Mouse (Mus musculus) intestine, embryonic 15.5 days (tissue): Measurements from ENCODE around the gene Pphln1. TPM values are rescaled to one million over a fixed set of nuclear protein-coding genes. Genes with fewer than 3 reads are reported as not detected.

Experiments used
- ATAC-seq: fragments of 200-750 bp; cut with Nextera tagmentation; 2 replicates; pipeline ENCODE4 v1.8.0; 2017; ENCODE audit warnings: moderate TSS enrichment, moderate library complexity
- H3K27ac ChIP-seq: fragments of 300-500 bp; sonication (generic); 2 replicates; pipeline ENCODE4 v1.5.1; 2015; ENCODE audit warnings: mild to moderate bottlenecking, inconsistent platforms
- H3K27me3 ChIP-seq: fragments of 300-500 bp; sonication (generic); replicated peaks from 2 replicates; pipeline ENCODE4 v1.6.1; 2015; ENCODE audit warnings: inconsistent platforms
- H3K36me3 ChIP-seq: fragments of 300-500 bp; sonication (generic); 2 replicates; pipeline ENCODE4 v1.6.1; 2015; ENCODE audit warnings: inconsistent platforms
- H3K4me1 ChIP-seq: fragments of 300-500 bp; sonication (generic); replicated peaks from 2 replicates; pipeline ENCODE4 v1.6.1; 2015; ENCODE audit warnings: inconsistent platforms
- H3K4me2 ChIP-seq: fragments of 300-500 bp; sonication (generic); replicated peaks from 2 replicates; pipeline ENCODE4 v1.6.1; 2015; ENCODE audit warnings: mild to moderate bottlenecking, inconsistent platforms
- H3K4me3 ChIP-seq: fragments of 300-500 bp; sonication (generic); replicated peaks from 2 replicates; pipeline ENCODE4 v1.5.1; 2015; ENCODE audit warnings: inconsistent platforms
- H3K9ac ChIP-seq: fragments of 300-500 bp; sonication (generic); 2 replicates; pipeline ENCODE4 v1.6.1; 2015; ENCODE audit warnings: inconsistent platforms
- H3K9me3 ChIP-seq: fragments of 300-500 bp; sonication (generic); 2 replicates; pipeline ENCODE4 v1.6.1; 2016; ENCODE audit warnings: inconsistent platforms
- WGBS: fragments of 180-500 bp; shearing (Covaris S2); methylation state at CpG from one replicate; pipeline ENCODE4 v1.1.7; 2015; 5-methylcytosine and 5-hydroxymethylcytosine counted together
- polyA plus RNA-seq: library from polyadenylated mRNA; unstranded; fragments of >200 nt; fragmentation: Nextera tagmentation; extraction: Ambion mirVana; gene quantifications from 2 replicates; pipeline ENCODE4 v1.2.1, GENCODE M21; 2015

The Pphln1 gene
- polyA plus RNA-seq, 1 experiment from 2014 or later, result 38.5 TPM

DNA sequence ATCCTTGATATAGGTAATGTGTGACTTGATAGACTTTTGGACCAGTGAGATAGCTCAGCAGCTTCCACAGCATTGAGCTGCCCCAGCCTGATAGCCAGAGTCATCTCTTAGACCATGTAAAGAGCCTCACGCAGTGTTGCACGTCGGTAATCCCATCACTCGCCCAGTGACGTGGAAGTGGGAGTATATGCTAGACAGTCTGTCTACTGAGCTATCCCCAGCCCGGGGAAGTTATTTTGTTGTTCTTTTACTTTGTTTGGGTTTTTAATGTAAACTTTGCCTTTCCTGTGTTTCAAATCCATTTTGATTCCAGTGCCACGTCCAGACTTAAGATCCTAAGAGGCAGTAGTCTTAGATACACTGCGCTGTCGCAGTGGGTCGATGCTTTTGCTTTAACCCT is 83.0 kb downstream of the Pphln1 start:
- Histone ChIP-seq H3K9me3 (no peaks in the 10 kb centered on the region), H3K4me2 (no peak overlapping the region), H3K9ac (no peak overlapping the region), H3K27me3 (no peaks in the 10 kb centered on the region), H3K36me3 (no peaks in the 10 kb centered on the region), H3K27ac (no peak overlapping the region), H3K4me1 (0 out of 2 replicates have a peak, but pooled peaks cover 5% of the 10 kb centered on the region), H3K4me3 (no peak overlapping the region)
- WGBS, result 74% methylated on average over 10 of the region's 10 CpGs
- no peak for ATAC-seq

DNA sequence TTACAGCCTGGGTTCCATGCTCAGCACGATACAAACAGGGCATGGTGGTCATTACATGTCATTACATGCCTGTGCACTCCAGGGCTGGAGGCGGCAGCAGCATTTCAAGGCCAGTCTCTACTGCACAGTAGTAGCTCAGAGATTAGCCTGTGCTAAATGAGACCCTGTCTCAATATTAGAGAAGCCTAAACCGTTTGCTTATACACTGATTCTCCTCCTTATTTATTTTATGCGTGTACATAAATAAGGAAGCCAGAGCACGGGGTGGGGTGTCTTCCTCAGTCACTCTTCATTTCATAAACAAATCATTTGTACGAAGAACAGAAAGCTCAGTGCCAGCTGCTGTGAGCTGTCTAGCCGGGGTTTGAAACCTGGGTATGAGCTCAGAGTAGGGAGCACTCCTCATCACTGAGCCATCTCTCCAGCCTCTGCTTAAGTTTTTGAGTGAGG is 86.1 kb downstream of the Pphln1 start:
- 46% methylated on average over 7 of the region's 7 CpGs for WGBS

DNA sequence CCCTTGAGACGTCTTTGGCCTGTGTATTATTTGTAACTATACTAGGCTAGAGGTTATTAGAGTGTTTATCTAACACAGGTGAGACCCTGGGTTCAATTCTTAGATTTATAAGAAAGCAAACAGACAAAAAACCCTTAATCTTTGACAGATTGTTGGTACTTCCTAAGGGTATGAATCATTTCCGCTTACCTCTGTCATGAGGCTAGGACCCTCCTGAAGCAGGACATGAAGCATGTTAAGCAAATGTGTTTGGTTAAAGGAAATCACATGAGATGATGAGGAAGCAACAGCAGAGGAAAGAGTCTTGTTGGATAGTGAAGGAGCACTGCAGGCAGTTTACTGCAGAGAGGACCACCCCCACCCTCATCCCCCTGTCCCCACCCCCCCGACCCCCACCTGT is 87.1 kb downstream of the Pphln1 start:
- Histone ChIP-seq H3K4me3 (no peak overlapping the region), H3K27me3 (no peaks in the 10 kb centered on the region), H3K9ac (no peak overlapping the region), H3K9me3 (no peaks in the 10 kb centered on the region), H3K27ac (no peak overlapping the region), H3K4me1 (0 out of 2 replicates have a peak, but pooled peaks cover 5% of the 10 kb centered on the region), H3K4me2 (no peak overlapping the region), H3K36me3 (0 out of 2 replicates have a peak, but pooled peaks cover 2% of the 10 kb centered on the region)
- ATAC-seq, result no peak
- 69% methylated on average over 3 of the region's 3 CpGs for WGBS

More for the DNA sequence above, 86.1 kb downstream of the Pphln1 start:
- Histone ChIP-seq H3K27me3 (no peaks in the 10 kb centered on the region), H3K36me3 (no peaks in the 10 kb centered on the region), H3K27ac (no peak overlapping the region), H3K4me3 (no peak overlapping the region), H3K9me3 (no peaks in the 10 kb centered on the region), H3K9ac (no peak overlapping the region), H3K4me2 (no peak overlapping the region), H3K4me1 (0 out of 2 replicates have a peak, but pooled peaks cover 5% of the 10 kb centered on the region)
- no peak for ATAC-seq

DNA sequence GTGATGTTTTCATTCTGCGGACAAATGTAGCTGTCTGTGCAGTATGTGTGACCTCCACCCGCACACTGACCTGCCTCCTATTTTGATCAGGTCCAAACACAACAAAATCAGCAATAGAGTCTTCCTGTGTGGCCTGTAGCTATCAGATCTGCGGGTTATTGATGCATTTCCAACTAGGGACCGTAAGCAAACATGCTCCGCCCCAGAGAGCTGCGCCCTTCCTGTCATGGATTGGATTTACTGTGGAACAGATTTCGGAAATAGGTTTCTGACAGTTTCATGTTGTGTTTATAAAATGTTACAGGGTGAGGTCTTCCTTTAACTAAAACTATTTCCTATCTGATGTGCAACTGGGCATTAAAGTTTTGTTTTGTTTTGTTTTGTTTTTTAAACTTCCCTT is 87.9 kb downstream of the Pphln1 start:
- no peaks in the 10 kb centered on the region for H3K9me3 ChIP-seq
- no peak overlapping the region for H3K4me3 ChIP-seq
- no peak for ATAC-seq
- 66% methylated on average over 7 of the region's 7 CpGs for WGBS
- no peak overlapping the region for H3K27ac ChIP-seq
- no peak overlapping the region for H3K4me2 ChIP-seq
- no peaks in the 10 kb centered on the region for H3K27me3 ChIP-seq
- H3K36me3 ChIP-seq, result 0 out of 2 replicates have a peak, but pooled peaks cover 2% of the 10 kb centered on the region
- 0 out of 2 replicates have a peak, but pooled peaks cover 5% of the 10 kb centered on the region for H3K4me1 ChIP-seq
- H3K9ac ChIP-seq, result no peak overlapping the region

DNA sequence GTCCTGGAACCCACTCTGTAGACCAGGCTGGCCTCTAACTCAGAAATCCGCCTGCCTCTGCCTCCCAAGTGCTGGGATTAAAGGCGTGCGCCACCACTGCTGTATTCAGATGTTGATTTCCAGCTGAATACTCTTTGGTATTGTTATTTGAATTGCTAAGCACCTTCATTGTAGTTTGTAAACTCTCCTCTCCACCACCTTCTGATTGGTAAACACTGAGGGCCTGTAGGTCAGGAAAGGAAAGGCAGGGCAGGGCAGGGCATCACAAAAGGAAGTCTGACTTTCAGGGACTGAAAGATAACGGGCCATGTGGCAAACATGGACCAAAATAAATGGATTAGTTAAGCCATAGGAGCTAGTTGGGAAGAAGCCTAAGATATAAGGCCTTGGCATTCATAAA is 91.4 kb downstream of the Pphln1 start:
- Histone ChIP-seq H3K4me2 (no peak overlapping the region), H3K27ac (no peak overlapping the region), H3K27me3 (no peaks in the 10 kb centered on the region), H3K9me3 (no peaks in the 10 kb centered on the region), H3K9ac (no peak overlapping the region), H3K4me3 (no peak overlapping the region), H3K36me3 (0 out of 2 replicates have a peak, but pooled peaks cover 2% of the 10 kb centered on the region), H3K4me1 (no peaks in the 10 kb centered on the region)
- no peak for ATAC-seq
- WGBS, result 90% methylated on average over 4 of the region's 4 CpGs

DNA sequence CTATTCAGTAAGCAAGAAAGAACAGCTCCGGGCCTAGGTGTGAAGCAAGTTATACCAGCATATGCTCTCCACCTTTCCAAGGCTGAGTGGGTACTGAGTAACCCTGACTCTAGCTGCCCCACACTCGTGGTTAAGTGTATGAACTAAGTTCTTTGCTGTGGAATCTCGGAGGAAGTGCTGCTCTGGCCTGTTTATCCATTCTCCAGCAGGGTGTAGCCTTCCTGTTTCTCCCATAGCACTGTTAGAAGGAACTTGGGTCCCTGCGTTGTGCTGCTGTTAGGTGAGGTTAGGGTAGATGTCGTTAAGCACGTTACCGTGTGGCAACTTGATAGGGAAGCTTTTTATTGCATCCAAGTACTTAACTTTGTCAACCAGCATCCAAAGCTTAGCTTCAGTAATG is 96.5 kb downstream of the Pphln1 start:
- no peaks in the 10 kb centered on the region for H3K9me3 ChIP-seq
- ATAC-seq, result no peak
- H3K9ac ChIP-seq, result no peak overlapping the region
- no peaks in the 10 kb centered on the region for H3K27me3 ChIP-seq
- no peak overlapping the region for H3K4me3 ChIP-seq
- no peaks in the 10 kb centered on the region for H3K4me1 ChIP-seq
- H3K27ac ChIP-seq, result no peak overlapping the region
- H3K36me3 ChIP-seq, result 0 out of 2 replicates have a peak, but pooled peaks cover 8% of the 10 kb centered on the region
- no peak overlapping the region for H3K4me2 ChIP-seq
- 62% methylated on average over 7 of the region's 7 CpGs for WGBS

DNA sequence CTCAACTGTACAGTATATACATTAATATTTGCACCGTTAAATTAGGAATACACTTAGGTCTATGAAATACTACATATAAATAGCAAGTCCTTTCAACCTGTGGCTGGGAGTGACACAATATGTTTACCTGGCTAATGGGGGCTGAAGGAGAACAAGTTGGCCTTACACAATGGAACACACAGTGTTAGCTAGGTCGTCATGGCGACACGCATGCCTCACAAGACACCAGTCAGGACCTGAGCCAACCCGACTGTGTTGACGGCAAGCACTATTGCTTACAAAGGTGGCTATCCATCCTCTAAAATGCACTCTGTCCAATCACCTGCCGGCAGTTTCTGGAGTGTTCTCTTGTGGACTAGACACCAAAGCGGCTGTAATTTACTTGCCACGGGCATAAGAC is 101.7 kb downstream of the Pphln1 start:
- H3K27me3 ChIP-seq, result no peaks in the 10 kb centered on the region
- no peaks in the 10 kb centered on the region for H3K9me3 ChIP-seq
- no peak for ATAC-seq
- peaks cover 40% of the 10 kb centered on the region for H3K36me3 ChIP-seq
- 77% methylated on average over 9 of the region's 9 CpGs for WGBS
- no peak overlapping the region for H3K4me2 ChIP-seq
- no peak overlapping the region for H3K4me3 ChIP-seq
- H3K27ac ChIP-seq, result no peak overlapping the region
- no peaks in the 10 kb centered on the region for H3K4me1 ChIP-seq
- no peak overlapping the region for H3K9ac ChIP-seq

DNA sequence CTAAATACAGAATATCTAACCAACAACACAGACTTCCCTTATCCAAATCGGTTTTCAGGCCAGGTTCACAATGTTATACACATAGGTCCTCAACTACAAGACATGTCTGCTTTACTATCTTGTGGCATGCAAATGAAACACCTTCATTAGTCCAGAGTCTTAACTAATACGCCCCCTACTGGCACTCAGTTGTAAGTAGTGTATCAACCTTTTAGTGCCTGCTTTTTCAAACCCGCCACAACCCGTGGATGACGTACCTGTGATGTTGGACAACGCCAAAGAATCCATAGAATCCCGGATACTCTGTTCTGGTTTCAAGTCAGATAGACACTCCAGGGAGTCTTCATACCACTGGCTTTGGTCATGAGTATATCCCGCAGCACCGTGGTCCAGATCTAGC is 104.6 kb downstream of the Pphln1 start:
- H3K4me2 ChIP-seq, result no peak overlapping the region
- no peaks in the 10 kb centered on the region for H3K27me3 ChIP-seq
- no peak overlapping the region for H3K4me3 ChIP-seq
- no peak for ATAC-seq
- WGBS, result 94% methylated on average over 9 of the region's 9 CpGs
- H3K4me1 ChIP-seq, result no peaks in the 10 kb centered on the region
- H3K27ac ChIP-seq, result no peak overlapping the region
- no peaks in the 10 kb centered on the region for H3K9me3 ChIP-seq
- H3K36me3 ChIP-seq, result peaks cover 57% of the 10 kb centered on the region
- H3K9ac ChIP-seq, result no peak overlapping the region

DNA sequence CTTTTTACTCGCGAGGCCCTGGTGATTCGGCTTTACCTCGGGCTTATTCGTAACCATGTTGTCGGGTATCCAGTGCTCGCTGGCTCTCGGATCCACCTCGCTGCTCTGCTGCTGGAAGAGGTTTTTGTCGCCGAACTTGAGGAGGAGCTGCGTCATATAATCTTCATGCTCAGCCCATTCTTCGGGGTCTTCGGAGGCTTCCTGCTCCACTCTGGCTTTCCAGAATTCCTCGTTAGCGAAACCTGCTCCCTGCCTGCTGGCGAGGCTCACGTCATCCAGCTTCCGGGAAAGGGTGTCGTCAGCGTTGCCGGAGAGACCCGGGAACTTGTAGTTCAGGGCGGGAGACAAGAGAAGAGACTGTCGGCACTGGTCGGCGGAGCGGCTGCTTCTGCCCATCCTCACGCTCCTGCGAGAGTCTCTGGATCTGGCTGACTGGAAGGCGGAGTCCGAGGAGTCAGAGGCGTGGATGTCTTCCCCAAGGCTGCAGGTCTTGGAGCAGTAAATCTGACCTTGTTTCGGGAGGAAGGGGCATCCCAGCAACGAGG is 105.1 kb downstream of the Pphln1 start:
- Histone ChIP-seq H3K27ac (no peak overlapping the region), H3K4me1 (no peaks in the 10 kb centered on the region), H3K9ac (no peak overlapping the region), H3K4me2 (no peak overlapping the region), H3K36me3 (peaks cover 59% of the 10 kb centered on the region), H3K9me3 (no peaks in the 10 kb centered on the region), H3K4me3 (no peak overlapping the region), H3K27me3 (no peaks in the 10 kb centered on the region)
- 95% methylated on average over 35 of the region's 35 CpGs for WGBS
- ATAC-seq, result no peak

DNA sequence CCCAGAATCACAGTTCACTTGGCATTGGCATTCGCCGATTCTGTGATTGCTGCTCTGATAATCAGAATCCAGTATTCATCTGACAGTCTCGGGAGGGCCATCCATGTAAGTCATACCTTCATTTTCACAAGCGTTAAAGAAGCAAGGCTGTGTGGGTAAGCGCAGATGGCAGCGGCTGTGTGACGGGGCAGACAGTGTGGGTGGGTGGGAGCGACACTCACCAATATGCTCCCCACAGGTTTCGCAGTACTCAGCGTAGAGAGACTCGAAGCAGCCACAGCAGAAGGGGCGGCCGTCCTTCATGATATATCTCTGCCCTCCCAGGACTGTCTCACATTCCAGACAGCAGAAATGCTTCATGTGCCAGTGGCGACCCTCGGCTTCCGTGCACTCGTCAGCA is 106.7 kb downstream of the Pphln1 start:
- peaks cover 59% of the 10 kb centered on the region for H3K36me3 ChIP-seq
- H3K4me3 ChIP-seq, result no peak overlapping the region
- H3K27me3 ChIP-seq, result no peaks in the 10 kb centered on the region
- H3K9me3 ChIP-seq, result no peaks in the 10 kb centered on the region
- 94% methylated on average over 17 of the region's 17 CpGs for WGBS
- H3K27ac ChIP-seq, result no peak overlapping the region
- no peak for ATAC-seq
- no peak overlapping the region for H3K9ac ChIP-seq
- H3K4me1 ChIP-seq, result no peaks in the 10 kb centered on the region
- no peak overlapping the region for H3K4me2 ChIP-seq

DNA sequence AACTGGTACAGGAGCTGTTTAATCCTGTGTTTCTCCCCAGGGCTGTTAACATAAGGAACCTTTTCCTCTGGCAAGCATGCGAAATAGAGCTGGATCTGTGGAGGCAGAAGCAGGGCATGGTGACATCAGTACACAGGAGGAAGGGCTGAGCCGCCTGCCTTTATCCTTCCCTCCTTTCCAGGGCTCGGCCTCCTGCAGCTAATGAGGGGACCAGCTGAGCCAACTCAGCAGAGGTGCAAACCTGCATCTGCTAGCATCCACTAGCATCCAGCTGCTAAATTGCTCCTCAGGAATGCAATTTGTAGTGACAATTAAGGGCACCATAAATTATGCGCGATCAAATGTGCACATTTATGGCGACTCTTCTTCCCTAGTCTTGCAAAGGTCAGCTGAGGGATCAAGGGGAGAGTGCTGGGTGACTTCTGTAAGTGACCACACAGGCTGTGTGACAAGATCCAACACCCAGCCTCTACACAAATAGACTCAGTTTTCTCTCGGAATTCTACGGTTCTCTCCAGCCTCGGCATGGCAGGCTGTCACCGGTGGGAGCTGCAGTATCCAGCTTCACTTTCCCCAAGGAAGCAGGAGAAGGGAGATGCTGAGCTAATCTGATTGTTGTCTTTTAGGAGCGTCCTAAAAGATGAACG is 112.7 kb downstream of the Pphln1 start:
- Histone ChIP-seq H3K27ac (no peak overlapping the region), H3K9ac (no peak overlapping the region), H3K4me3 (no peak overlapping the region), H3K4me1 (peaks cover 12% of the 10 kb centered on the region), H3K27me3 (no peaks in the 10 kb centered on the region), H3K9me3 (no peaks in the 10 kb centered on the region), H3K4me2 (no peak overlapping the region), H3K36me3 (peaks cover 21% of the 10 kb centered on the region)
- WGBS, result 36% methylated on average over 12 of the region's 12 CpGs
- ATAC-seq, result no peak

DNA sequence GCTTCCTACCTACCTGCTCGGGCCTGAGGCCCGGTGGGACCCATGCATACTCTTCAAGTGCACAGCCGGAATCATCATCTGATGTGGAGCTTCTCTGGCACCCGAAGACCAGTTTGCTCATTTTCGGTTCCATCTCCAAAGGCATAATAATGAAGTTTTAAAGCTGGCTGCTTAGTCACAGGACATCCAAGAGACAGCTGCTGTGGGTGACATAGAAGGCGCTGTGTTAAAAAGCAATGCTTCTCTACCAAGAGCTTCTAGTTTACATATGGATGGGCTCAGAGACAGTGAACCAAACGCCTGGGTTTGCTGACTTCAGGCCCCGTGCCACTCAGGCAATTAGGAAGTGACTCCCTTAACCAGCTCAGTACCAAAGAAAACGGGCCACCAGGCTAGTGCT is 114.3 kb downstream of the Pphln1 start:
- no peaks in the 10 kb centered on the region for H3K9me3 ChIP-seq
- no peaks in the 10 kb centered on the region for H3K27me3 ChIP-seq
- no peak overlapping the region for H3K27ac ChIP-seq
- H3K4me3 ChIP-seq, result no peak overlapping the region
- no peak overlapping the region for H3K4me2 ChIP-seq
- no peak for ATAC-seq
- 43% methylated on average over 9 of the region's 9 CpGs for WGBS
- peaks cover 15% of the 10 kb centered on the region for H3K4me1 ChIP-seq
- no peak overlapping the region for H3K9ac ChIP-seq
- H3K36me3 ChIP-seq, result peaks cover 12% of the 10 kb centered on the region

DNA sequence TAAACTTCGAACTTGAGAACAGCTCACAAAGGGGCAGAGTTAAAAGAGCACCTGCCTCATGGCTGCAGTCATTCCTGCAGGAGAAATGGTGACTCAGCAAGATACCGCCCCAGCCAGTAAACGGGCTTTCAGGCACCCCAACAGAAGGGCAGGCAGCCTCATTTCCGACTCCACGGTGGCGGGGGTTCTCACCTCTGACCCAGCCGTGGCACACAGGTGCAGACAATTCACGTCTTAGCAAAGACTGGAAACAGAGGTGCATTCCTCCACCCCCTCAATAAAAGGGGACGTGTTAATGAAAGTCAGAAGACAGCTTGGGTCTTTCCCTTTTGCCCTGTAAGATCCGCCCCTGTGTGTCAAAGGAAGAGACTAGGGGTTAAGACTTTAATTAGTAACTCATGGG is 115.8 kb downstream of the Pphln1 start:
- WGBS, result 20% methylated on average over 10 of the region's 10 CpGs
- H3K4me2 ChIP-seq, result peak overlapping the region; percentile 46
- no peaks in the 10 kb centered on the region for H3K9me3 ChIP-seq
- H3K9ac ChIP-seq, result no peak overlapping the region
- H3K27ac ChIP-seq, result no peak overlapping the region
- H3K4me1 ChIP-seq, result peaks cover 20% of the 10 kb centered on the region
- peak; percentile 78 for ATAC-seq
- H3K27me3 ChIP-seq, result no peaks in the 10 kb centered on the region
- H3K36me3 ChIP-seq, result peaks cover 3% of the 10 kb centered on the region
- no peak overlapping the region for H3K4me3 ChIP-seq
